Mouse (Mus musculus): Measurements from ENCODE around the gene Fam172a.

DNA sequence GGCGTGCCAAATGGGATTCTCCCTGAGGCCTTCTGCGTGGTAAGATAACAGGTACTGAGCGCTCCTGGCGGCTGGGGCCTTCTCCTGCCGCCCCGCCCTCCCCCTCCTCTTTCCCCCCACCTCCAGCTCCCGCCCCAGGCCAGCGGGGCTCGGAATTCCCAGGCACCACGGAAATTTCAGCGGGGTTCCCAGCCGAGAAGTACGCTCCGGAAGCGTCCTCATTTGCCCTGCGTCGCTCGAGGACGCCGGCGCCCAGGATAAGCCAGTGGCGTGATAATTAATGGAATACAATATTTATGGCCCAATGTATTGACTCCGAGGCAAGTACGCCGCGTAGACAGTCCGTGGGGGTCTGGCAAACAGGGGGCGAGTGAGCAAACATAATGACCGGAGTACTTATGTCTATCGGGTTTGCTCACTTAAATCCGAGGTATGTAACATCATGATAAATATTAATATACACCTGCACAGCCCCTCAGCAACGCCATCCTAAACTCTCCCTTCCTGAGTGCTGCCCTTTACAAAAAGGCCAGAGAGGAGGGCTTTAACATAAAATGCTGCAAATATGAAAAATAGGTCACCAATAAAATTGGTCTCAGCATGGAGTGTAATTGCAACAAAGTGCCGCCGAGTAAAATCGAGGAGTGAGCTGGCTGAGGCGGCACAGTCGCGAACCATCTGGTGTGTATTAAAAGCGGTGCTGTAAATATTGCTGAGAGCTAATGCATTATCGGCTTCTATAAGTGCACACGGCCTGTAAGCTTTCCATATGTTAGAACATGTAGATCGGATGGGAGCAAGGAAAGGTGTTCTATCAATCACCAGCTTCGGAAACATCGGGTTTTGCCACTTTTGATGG lies 479.5 kb downstream of the Fam172a start:
- no peak for TF ChIP-seq CTCF (IDR thresholded peaks at IDR 0.05; ENCODE audit: low read depth, low read length)
- no peak for TF ChIP-seq POLR2A (IDR thresholded peaks at IDR 0.05; ENCODE audit: extremely low read depth, insufficient read depth, low read length)

Data from liver, adult 2 months (tissue).